Mouse (Mus musculus): ENCODE measurements around the gene Sympk. TPM values are rescaled to one million over a fixed set of nuclear protein-coding genes. Genes with fewer than 3 reads are reported as not detected.

Gene Sympk
- polyA plus RNA-seq, 1 experiment from 2014 or later = 15.8 TPM

- H3K4me1 ChIP-seq (ENCODE audit: control insufficient read depth in 2 of 2, insufficient read depth in 2 of 2, low read length in 2 of 2) = no peaks in the 10 kb centered on the region
- no peak for ATAC-seq (ENCODE audit: insufficient number of reproducible peaks, insufficient read depth, low FRiP score, low read depth)
- H3K9me3 ChIP-seq (ENCODE audit: control insufficient read depth, low read length) = no peaks in the 10 kb centered on the region
- H3K4me3 ChIP-seq (ENCODE audit: control insufficient read depth in 1 of 2, insufficient read depth in 1 of 2, low read depth in 1 of 2, low read length in 2 of 2) = no peak overlapping the region
- 92% methylated on average over 6 of the region's 6 CpGs for WGBS
- H3K36me3 ChIP-seq (ENCODE audit: control insufficient read depth, insufficient read depth, low read length) = peaks cover 100% of the 10 kb centered on the region
- no peak overlapping the region for H3K27ac ChIP-seq (replicated peaks in 1 of 2; ENCODE audit: control insufficient read depth in 1 of 2, insufficient read depth in 1 of 2, low read depth in 2 of 2, low read length in 2 of 2)
- H3K27me3 ChIP-seq (ENCODE audit: control insufficient read depth, insufficient read depth, low read length) = no peaks in the 10 kb centered on the region
- no peak overlapping the region for H3K4me2 ChIP-seq (ENCODE audit: low read length)
- H3K9ac ChIP-seq (ENCODE audit: low read length) = no peak overlapping the region
Observed at GRCm38 (mm10) chr7:19044616-19045015, 20.4 kb downstream of the Sympk start.

GRCm38 (mm10) chr7:19046286-19047069, 22.3 kb downstream of the Sympk start:
- Histone ChIP-seq H3K36me3 (ENCODE audit: control insufficient read depth, insufficient read depth, low read length) (peaks cover 100% of the 10 kb centered on the region), H3K4me1 (ENCODE audit: control insufficient read depth in 2 of 2, insufficient read depth in 2 of 2, low read length in 2 of 2) (no peaks in the 10 kb centered on the region), H3K4me2 (ENCODE audit: low read length) (no peak overlapping the region), H3K4me3 (ENCODE audit: control insufficient read depth in 1 of 2, insufficient read depth in 1 of 2, low read depth in 1 of 2, low read length in 2 of 2) (no peak overlapping the region), H3K9ac (ENCODE audit: low read length) (no peak overlapping the region), H3K27ac (replicated peaks in 1 of 2; ENCODE audit: control insufficient read depth in 1 of 2, insufficient read depth in 1 of 2, low read depth in 2 of 2, low read length in 2 of 2) (no peak overlapping the region), H3K9me3 (ENCODE audit: control insufficient read depth, low read length) (no peaks in the 10 kb centered on the region), H3K27me3 (ENCODE audit: control insufficient read depth, insufficient read depth, low read length) (no peaks in the 10 kb centered on the region)
- ATAC-seq (ENCODE audit: insufficient number of reproducible peaks, insufficient read depth, low FRiP score, low read depth) = no peak
- WGBS = 90% methylated on average over 10 of the region's 11 CpGs

GRCm38 (mm10) chr7:19048006-19048527, 23.9 kb downstream of the Sympk start:
- WGBS = 81% methylated on average over 14 of the region's 14 CpGs
- no peak for ATAC-seq (ENCODE audit: insufficient number of reproducible peaks, insufficient read depth, low FRiP score, low read depth)
- no peak overlapping the region for H3K9ac ChIP-seq (ENCODE audit: low read length)
- H3K4me3 ChIP-seq (ENCODE audit: control insufficient read depth in 1 of 2, insufficient read depth in 1 of 2, low read depth in 1 of 2, low read length in 2 of 2) = no peak overlapping the region
- no peaks in the 10 kb centered on the region for H3K4me1 ChIP-seq (ENCODE audit: control insufficient read depth in 2 of 2, insufficient read depth in 2 of 2, low read length in 2 of 2)
- H3K36me3 ChIP-seq (ENCODE audit: control insufficient read depth, insufficient read depth, low read length) = peaks cover 96% of the 10 kb centered on the region
- no peak overlapping the region for H3K4me2 ChIP-seq (ENCODE audit: low read length)
- H3K27me3 ChIP-seq (ENCODE audit: control insufficient read depth, insufficient read depth, low read length) = no peaks in the 10 kb centered on the region
- no peak overlapping the region for H3K27ac ChIP-seq (replicated peaks in 1 of 2; ENCODE audit: control insufficient read depth in 1 of 2, insufficient read depth in 1 of 2, low read depth in 2 of 2, low read length in 2 of 2)
- H3K9me3 ChIP-seq (ENCODE audit: control insufficient read depth, low read length) = no peaks in the 10 kb centered on the region

GRCm38 (mm10) chr7:19049252-19049651, 25.1 kb downstream of the Sympk start:
- Histone ChIP-seq H3K4me1 (ENCODE audit: control insufficient read depth in 2 of 2, insufficient read depth in 2 of 2, low read length in 2 of 2) (no peaks in the 10 kb centered on the region), H3K27ac (replicated peaks in 1 of 2; ENCODE audit: control insufficient read depth in 1 of 2, insufficient read depth in 1 of 2, low read depth in 2 of 2, low read length in 2 of 2) (no peak overlapping the region), H3K36me3 (ENCODE audit: control insufficient read depth, insufficient read depth, low read length) (peaks cover 84% of the 10 kb centered on the region), H3K4me3 (ENCODE audit: control insufficient read depth in 1 of 2, insufficient read depth in 1 of 2, low read depth in 1 of 2, low read length in 2 of 2) (no peak overlapping the region), H3K9me3 (ENCODE audit: control insufficient read depth, low read length) (no peaks in the 10 kb centered on the region), H3K27me3 (ENCODE audit: control insufficient read depth, insufficient read depth, low read length) (no peaks in the 10 kb centered on the region), H3K9ac (ENCODE audit: low read length) (no peak overlapping the region), H3K4me2 (ENCODE audit: low read length) (no peak overlapping the region)
- ATAC-seq (ENCODE audit: insufficient number of reproducible peaks, insufficient read depth, low FRiP score, low read depth) = no peak
- 86% methylated on average over 5 of the region's 5 CpGs for WGBS

GRCm38 (mm10) chr7:19050172-19050571, 26.0 kb downstream of the Sympk start:
- ATAC-seq (ENCODE audit: insufficient number of reproducible peaks, insufficient read depth, low FRiP score, low read depth) = no peak
- H3K27ac ChIP-seq (replicated peaks in 1 of 2; ENCODE audit: control insufficient read depth in 1 of 2, insufficient read depth in 1 of 2, low read depth in 2 of 2, low read length in 2 of 2) = no peak overlapping the region
- H3K4me3 ChIP-seq (ENCODE audit: control insufficient read depth in 1 of 2, insufficient read depth in 1 of 2, low read depth in 1 of 2, low read length in 2 of 2) = no peak overlapping the region
- peaks cover 0 to 5% of the 10 kb centered on the region in 2 experiments; a peak in 1 of 4 replicates for H3K4me1 ChIP-seq (ENCODE audit: control insufficient read depth in 2 of 2, insufficient read depth in 2 of 2, low read length in 2 of 2)
- no peak overlapping the region for H3K9ac ChIP-seq (ENCODE audit: low read length)
- H3K9me3 ChIP-seq (ENCODE audit: control insufficient read depth, low read length) = no peaks in the 10 kb centered on the region
- no peaks in the 10 kb centered on the region for H3K27me3 ChIP-seq (ENCODE audit: control insufficient read depth, insufficient read depth, low read length)
- H3K4me2 ChIP-seq (ENCODE audit: low read length) = no peak overlapping the region
- 89% methylated on average over 8 of the region's 8 CpGs for WGBS
- H3K36me3 ChIP-seq (ENCODE audit: control insufficient read depth, insufficient read depth, low read length) = peaks cover 82% of the 10 kb centered on the region

- H3K36me3 ChIP-seq (ENCODE audit: control insufficient read depth, insufficient read depth, low read length) = peaks cover 72% of the 10 kb centered on the region
- no peak overlapping the region for H3K27ac ChIP-seq (replicated peaks in 1 of 2; ENCODE audit: control insufficient read depth in 1 of 2, insufficient read depth in 1 of 2, low read depth in 2 of 2, low read length in 2 of 2)
- no peak overlapping the region for H3K9ac ChIP-seq (ENCODE audit: low read length)
- H3K4me2 ChIP-seq (ENCODE audit: low read length) = no peak overlapping the region
- WGBS = 48% methylated on average over 4 of the region's 4 CpGs
- H3K4me1 ChIP-seq (ENCODE audit: control insufficient read depth in 2 of 2, insufficient read depth in 2 of 2, low read length in 2 of 2) = peaks cover 0 to 5% of the 10 kb centered on the region in 2 experiments; a peak in 1 of 4 replicates
- no peak overlapping the region for H3K4me3 ChIP-seq (ENCODE audit: control insufficient read depth in 1 of 2, insufficient read depth in 1 of 2, low read depth in 1 of 2, low read length in 2 of 2)
- no peak for ATAC-seq (ENCODE audit: insufficient number of reproducible peaks, insufficient read depth, low FRiP score, low read depth)
- H3K9me3 ChIP-seq (ENCODE audit: control insufficient read depth, low read length) = no peaks in the 10 kb centered on the region
- H3K27me3 ChIP-seq (ENCODE audit: control insufficient read depth, insufficient read depth, low read length) = no peaks in the 10 kb centered on the region
Observed at GRCm38 (mm10) chr7:19051161-19051560, 27.0 kb downstream of the Sympk start.

GRCm38 (mm10) chr7:19052345-19053135, 28.4 kb downstream of the Sympk start:
- 89% methylated on average over 15 of the region's 15 CpGs for WGBS
- Histone ChIP-seq H3K27ac (replicated peaks in 1 of 2; ENCODE audit: control insufficient read depth in 1 of 2, insufficient read depth in 1 of 2, low read depth in 2 of 2, low read length in 2 of 2) (no peak overlapping the region), H3K4me3 (ENCODE audit: control insufficient read depth in 1 of 2, insufficient read depth in 1 of 2, low read depth in 1 of 2, low read length in 2 of 2) (no peak overlapping the region), H3K9ac (ENCODE audit: low read length) (no peak overlapping the region), H3K9me3 (ENCODE audit: control insufficient read depth, low read length) (no peaks in the 10 kb centered on the region), H3K4me1 (ENCODE audit: control insufficient read depth in 2 of 2, insufficient read depth in 2 of 2, low read length in 2 of 2) (peaks cover 0 to 5% of the 10 kb centered on the region in 2 experiments; a peak in 1 of 4 replicates), H3K4me2 (ENCODE audit: low read length) (no peak overlapping the region), H3K27me3 (ENCODE audit: control insufficient read depth, insufficient read depth, low read length) (no peaks in the 10 kb centered on the region), H3K36me3 (ENCODE audit: control insufficient read depth, insufficient read depth, low read length) (peaks cover 58% of the 10 kb centered on the region)
- ATAC-seq (ENCODE audit: insufficient number of reproducible peaks, insufficient read depth, low FRiP score, low read depth) = no peak

All from heart, embryonic 14.5 days (tissue).